Mouse (Mus musculus): ENCODE data around the gene Tmcc3. TPM values are rescaled to one million over a fixed set of nuclear protein-coding genes. Genes with fewer than 3 reads are reported as not detected.

The Tmcc3 gene
- total and polyA plus RNA-seq, 3 experiments, result 15.3 to 35.1 (median 29.8) TPM

DNA sequence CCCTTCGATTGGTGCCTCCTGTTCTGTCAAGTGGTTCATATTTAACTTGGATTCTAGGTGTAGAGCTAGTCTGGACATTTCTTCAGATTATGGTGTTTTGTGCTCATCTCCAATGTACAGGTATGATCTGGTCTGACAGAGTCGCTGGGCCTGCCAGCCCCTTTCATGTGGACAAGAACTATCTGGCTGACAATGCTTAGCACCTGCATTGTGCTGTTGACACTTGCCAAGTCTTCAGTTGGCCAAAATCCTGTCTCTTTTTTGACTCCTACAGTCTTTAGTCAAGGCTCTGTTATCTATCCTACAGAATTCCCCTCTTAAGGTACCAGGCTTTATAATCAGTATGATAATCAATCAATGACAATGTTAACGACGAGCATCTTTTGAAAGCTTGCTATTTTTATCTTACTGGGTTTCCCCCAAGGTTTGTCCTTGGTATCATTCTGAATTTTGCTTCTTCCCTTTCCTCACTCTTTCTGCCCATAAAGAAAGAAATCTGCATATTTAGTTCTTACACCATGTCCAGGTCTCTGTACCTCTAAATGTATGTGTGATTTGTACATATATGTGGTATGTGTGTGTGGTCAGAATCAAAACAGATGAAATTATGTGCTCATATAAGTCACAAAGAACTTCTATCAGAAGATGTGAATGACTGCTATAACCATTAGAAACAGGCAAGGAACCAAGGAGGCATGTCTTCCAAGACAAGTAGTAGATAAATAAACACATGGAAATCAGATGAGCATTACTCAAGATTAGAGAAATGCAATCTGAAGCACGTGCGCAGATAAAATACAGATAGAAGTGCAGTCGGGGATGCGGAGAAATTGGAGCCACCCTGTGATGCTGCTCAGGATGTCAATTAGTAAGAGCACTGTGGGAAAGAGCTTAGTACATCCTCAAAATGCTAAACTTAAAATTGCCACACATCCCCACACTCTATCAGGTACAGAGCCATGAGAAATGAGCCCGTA, 41.4 kb downstream of the Tmcc3 start:
- no peak for DNase-seq
- TF ChIP-seq CTCF (IDR thresholded peaks at IDR 0.05) (no peak), EP300 (IDR thresholded peaks at IDR 0.05; ENCODE audit: insufficient read depth, low read depth, low read length) (no peak), POLR2A (IDR thresholded peaks at IDR 0.05; ENCODE audit: insufficient read depth, low read depth, low read length) (no peak)
- H3K9ac ChIP-seq (ENCODE audit: low read depth, low read length), result no peak overlapping the region
- WGBS, result 81% methylated on average over 9 of the region's 9 CpGs
- no peaks in the 10 kb centered on the region for H3K79me2 ChIP-seq (replicated peaks; ENCODE audit: control insufficient read depth, insufficient read depth, low read length)
- intact Hi-C loops (cut with DNase I), result no loop called here
- H3K36me3 ChIP-seq (ENCODE audit: control insufficient read depth, insufficient read depth, low read length), result no peaks in the 10 kb centered on the region
- H3K27me3 ChIP-seq (ENCODE audit: control insufficient read depth, insufficient read depth, low read length), result no peaks in the 10 kb centered on the region
- H3K4me3 ChIP-seq, result no peak overlapping the region
- no peaks in the 10 kb centered on the region; the same call in none of the 2 replicates for H3K4me1 ChIP-seq (ENCODE audit: control insufficient read depth, insufficient read depth, low read length)
- no peak overlapping the region for H3K27ac ChIP-seq

GRCm38 (mm10) chr10:94354005-94354404, 42.3 kb downstream of the Tmcc3 start:
- no peaks in the 10 kb centered on the region for H3K79me2 ChIP-seq (replicated peaks; ENCODE audit: control insufficient read depth, insufficient read depth, low read length)
- no peaks in the 10 kb centered on the region; the same call in none of the 2 replicates for H3K4me1 ChIP-seq (ENCODE audit: control insufficient read depth, insufficient read depth, low read length)
- H3K4me3 ChIP-seq, result no peak overlapping the region
- H3K27me3 ChIP-seq (ENCODE audit: control insufficient read depth, insufficient read depth, low read length), result no peaks in the 10 kb centered on the region
- intact Hi-C loops (cut with DNase I), result no loop called here
- DNase-seq, result no peak
- 59% methylated on average over 4 of the region's 4 CpGs for WGBS
- TF ChIP-seq CTCF (IDR thresholded peaks at IDR 0.05), result no peak
- TF ChIP-seq POLR2A (IDR thresholded peaks at IDR 0.05; ENCODE audit: insufficient read depth, low read depth, low read length), result no peak
- no peak for TF ChIP-seq EP300 (IDR thresholded peaks at IDR 0.05; ENCODE audit: insufficient read depth, low read depth, low read length)
- H3K27ac ChIP-seq, result no peak overlapping the region
- H3K36me3 ChIP-seq (ENCODE audit: control insufficient read depth, insufficient read depth, low read length), result no peaks in the 10 kb centered on the region
- H3K9ac ChIP-seq (ENCODE audit: low read depth, low read length), result no peak overlapping the region

DNA sequence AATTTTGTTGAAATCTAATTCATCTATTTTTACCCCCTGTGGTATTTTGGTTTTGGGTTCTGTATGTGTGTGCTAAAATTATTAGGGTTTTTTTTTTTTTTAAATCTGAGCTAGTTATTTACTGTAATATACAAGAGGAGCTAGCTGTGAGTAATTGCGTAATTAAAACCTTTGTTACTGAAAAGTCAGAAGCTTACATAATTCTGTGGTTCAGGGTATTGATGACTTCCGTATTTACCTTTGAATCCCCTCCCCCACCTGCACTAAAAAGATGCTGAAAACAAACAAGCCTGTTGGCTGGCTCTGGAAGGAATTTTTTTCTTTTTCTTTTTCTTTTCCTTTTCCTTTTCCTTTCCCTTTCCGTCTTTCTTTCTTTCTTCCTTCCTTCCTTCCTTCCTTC, 42.7 kb downstream of the Tmcc3 start:
- no peak for TF ChIP-seq CTCF (IDR thresholded peaks at IDR 0.05)
- TF ChIP-seq EP300 (IDR thresholded peaks at IDR 0.05; ENCODE audit: insufficient read depth, low read depth, low read length), result no peak
- no peak for TF ChIP-seq POLR2A (IDR thresholded peaks at IDR 0.05; ENCODE audit: insufficient read depth, low read depth, low read length)
- no peaks in the 10 kb centered on the region for H3K79me2 ChIP-seq (replicated peaks; ENCODE audit: control insufficient read depth, insufficient read depth, low read length)
- H3K36me3 ChIP-seq (ENCODE audit: control insufficient read depth, insufficient read depth, low read length), result no peaks in the 10 kb centered on the region
- 62% methylated on average over 3 of the region's 3 CpGs for WGBS
- DNase-seq, result no peak
- H3K4me3 ChIP-seq, result no peak overlapping the region
- intact Hi-C loops (cut with DNase I), result no loop called here
- no peak overlapping the region for H3K9ac ChIP-seq (ENCODE audit: low read depth, low read length)
- H3K4me1 ChIP-seq (ENCODE audit: control insufficient read depth, insufficient read depth, low read length), result peaks cover 1% of the 10 kb centered on the region
- H3K27ac ChIP-seq, result no peak overlapping the region
- no peaks in the 10 kb centered on the region for H3K27me3 ChIP-seq (ENCODE audit: control insufficient read depth, insufficient read depth, low read length)

DNA sequence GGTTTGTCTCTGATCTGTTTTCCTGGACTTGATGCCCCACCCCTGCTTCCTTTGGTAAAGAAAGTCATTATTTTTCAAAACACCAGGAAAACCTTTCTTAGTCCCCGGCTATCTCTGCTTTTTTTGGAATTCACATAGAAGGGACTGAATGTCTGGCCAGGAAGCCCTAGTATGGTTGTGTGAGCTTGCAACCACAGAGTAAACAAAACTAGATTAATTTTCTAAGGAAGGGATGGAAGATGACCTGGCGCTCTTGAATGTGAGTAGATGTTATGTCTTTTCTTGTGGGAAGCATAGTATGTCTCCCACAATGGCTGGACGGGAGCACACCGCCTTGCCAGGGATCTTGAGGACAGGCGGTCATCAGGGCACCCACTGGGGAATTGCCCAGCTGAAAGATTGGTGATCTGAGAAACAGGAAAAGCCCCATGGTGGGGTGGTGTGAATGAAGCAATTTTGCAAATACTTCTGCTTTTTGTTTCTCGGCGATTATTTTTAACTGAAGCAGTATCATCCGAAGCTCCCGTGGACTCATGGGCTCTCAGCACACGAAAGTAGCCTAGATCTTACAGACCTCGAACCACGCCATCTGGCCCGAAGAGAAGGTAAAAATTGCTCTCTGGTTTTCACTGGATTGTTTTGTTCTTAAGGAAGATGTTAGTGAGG, 44.9 kb downstream of the Tmcc3 start:
- H3K27ac ChIP-seq, result peak overlapping the region; percentile 59
- no peaks in the 10 kb centered on the region for H3K79me2 ChIP-seq (replicated peaks; ENCODE audit: control insufficient read depth, insufficient read depth, low read length)
- peaks cover 1% of the 10 kb centered on the region; the same call in 1 of the 2 replicates for H3K4me1 ChIP-seq (ENCODE audit: control insufficient read depth, insufficient read depth, low read length)
- H3K27me3 ChIP-seq (ENCODE audit: control insufficient read depth, insufficient read depth, low read length), result no peaks in the 10 kb centered on the region
- H3K9ac ChIP-seq (ENCODE audit: low read depth, low read length), result no peak overlapping the region
- WGBS, result 55% methylated on average over 13 of the region's 13 CpGs
- intact Hi-C loops (cut with DNase I), result no loop called here
- TF ChIP-seq EP300 (IDR thresholded peaks at IDR 0.05; ENCODE audit: insufficient read depth, low read depth, low read length) (no peak), CTCF (IDR thresholded peaks at IDR 0.05) (no peak), POLR2A (IDR thresholded peaks at IDR 0.05; ENCODE audit: insufficient read depth, low read depth, low read length) (no peak)
- H3K4me3 ChIP-seq, result 0 out of 2 replicates have a peak overlapping the region, but pooled peaks have one; percentile 20
- peak; percentile 37 to 55 for DNase-seq
- H3K36me3 ChIP-seq (ENCODE audit: control insufficient read depth, insufficient read depth, low read length), result no peaks in the 10 kb centered on the region

DNA sequence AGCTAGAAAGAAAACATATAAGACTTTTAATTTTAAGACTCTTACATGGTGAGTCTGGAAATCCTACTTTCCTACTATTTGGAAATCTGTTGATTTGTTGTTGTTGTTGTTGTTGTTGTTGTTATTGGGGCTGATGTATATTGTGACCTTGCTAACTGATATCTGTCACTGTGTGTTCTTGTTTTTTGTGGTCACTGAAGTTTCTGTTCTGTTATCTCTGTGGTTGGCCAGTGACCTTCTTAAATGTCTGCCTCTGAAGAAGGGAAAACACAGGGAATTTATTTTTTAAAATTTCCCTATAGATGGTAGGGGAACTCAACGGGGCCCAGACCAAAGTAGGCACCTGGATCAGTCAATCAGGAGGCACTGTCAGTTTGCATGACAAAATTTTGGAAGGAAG, 48.9 kb downstream of the Tmcc3 start:
- intact Hi-C loops (cut with DNase I), result no loop called here

More for the DNA sequence above, 48.9 kb downstream of the Tmcc3 start:
- TF ChIP-seq CTCF (IDR thresholded peaks at IDR 0.05) (no peak), EP300 (IDR thresholded peaks at IDR 0.05; ENCODE audit: insufficient read depth, low read depth, low read length) (no peak), POLR2A (IDR thresholded peaks at IDR 0.05; ENCODE audit: insufficient read depth, low read depth, low read length) (no peak)
- whole genome bisulfite sequencing, result 57% methylated on average over 1 of the region's 1 CpGs
- 0 out of 2 replicates have a peak, but pooled peaks cover 1% of the 10 kb centered on the region for H3K4me1 ChIP-seq (ENCODE audit: control insufficient read depth, insufficient read depth, low read length)
- H3K27me3 ChIP-seq (ENCODE audit: control insufficient read depth, insufficient read depth, low read length), result no peaks in the 10 kb centered on the region
- H3K79me2 ChIP-seq (replicated peaks; ENCODE audit: control insufficient read depth, insufficient read depth, low read length), result no peaks in the 10 kb centered on the region
- H3K36me3 ChIP-seq (ENCODE audit: control insufficient read depth, insufficient read depth, low read length), result no peaks in the 10 kb centered on the region
- H3K27ac ChIP-seq, result no peak overlapping the region
- no peak for DNase-seq
- H3K4me3 ChIP-seq, result no peak overlapping the region
- no peak overlapping the region for H3K9ac ChIP-seq (ENCODE audit: low read depth, low read length)
